Mouse (Mus musculus) lung, embryonic 16.5 days (tissue): ENCODE measurements around the gene 2010111I01Rik. TPM values are rescaled to one million over a fixed set of nuclear protein-coding genes. Genes with fewer than 3 reads are reported as not detected.

Experiments
- ATAC-seq: fragments of 200-750 bp; cut with Nextera tagmentation; 2 replicates; pipeline ENCODE4 v1.8.0; 2017; ENCODE audit warnings: low read depth, mild to moderate bottlenecking, moderate library complexity
- H3K27ac ChIP-seq: fragments of 300-500 bp; sonication (generic); 2 replicates; pipeline ENCODE4 v1.5.1; 2014; ENCODE audit warnings: mild to moderate bottlenecking, control low read depth, low read length
- H3K27me3 ChIP-seq: fragments of 300-500 bp; sonication (generic); 2 replicates; pipeline ENCODE4 v1.6.1; 2014; ENCODE audit warnings: low read depth, low read length, mixed read lengths; ENCODE audit not compliant: control insufficient read depth, insufficient read depth
- H3K36me3 ChIP-seq: fragments of 300-500 bp; sonication (generic); 2 replicates; pipeline ENCODE4 v1.6.1; 2014; ENCODE audit warnings: low read length; ENCODE audit not compliant: control insufficient read depth, insufficient read depth
- H3K4me1 ChIP-seq: fragments of 300-500 bp; sonication (generic); replicated peaks from 2 replicates; pipeline ENCODE4 v1.6.1; 2014; ENCODE audit warnings: low read length, mixed read lengths; ENCODE audit not compliant: control insufficient read depth, insufficient read depth
- H3K4me2 ChIP-seq: fragments of 300-500 bp; sonication (generic); 2 replicates; pipeline ENCODE4 v1.6.1; 2014; ENCODE audit warnings: low read depth, low read length, control low read depth
- H3K4me3 ChIP-seq: fragments of 300-500 bp; sonication (generic); 2 replicates; pipeline ENCODE4 v1.5.1; 2014; ENCODE audit warnings: mild to moderate bottlenecking, low read length, control low read depth
- H3K9ac ChIP-seq: fragments of 300-500 bp; sonication (generic); 2 replicates; pipeline ENCODE4 v1.6.1; 2014; ENCODE audit warnings: low read length, control low read depth
- H3K9me3 ChIP-seq: fragments of 300-500 bp; sonication (generic); 2 replicates; pipeline ENCODE4 v1.6.1; 2016; ENCODE audit warnings: low read length; ENCODE audit not compliant: control insufficient read depth
- WGBS: fragments of 180-500 bp; shearing (Covaris S2); extraction: QIAGEN DNeasy Blood & Tissue Kit; methylation state at CpG from one replicate; pipeline ENCODE4 v1.1.7; 2014; 5-methylcytosine and 5-hydroxymethylcytosine counted together
- polyA plus RNA-seq: library from polyadenylated mRNA; unstranded; fragments of >200 nt; fragmentation: Nextera tagmentation; extraction: Ambion mirVana; gene quantifications from 2 replicates; pipeline ENCODE4 v1.2.1, GENCODE M21; 2015

2010111I01Rik gene
- polyA plus RNA-seq, 1 experiment from 2014 or later = 129 TPM

DNA sequence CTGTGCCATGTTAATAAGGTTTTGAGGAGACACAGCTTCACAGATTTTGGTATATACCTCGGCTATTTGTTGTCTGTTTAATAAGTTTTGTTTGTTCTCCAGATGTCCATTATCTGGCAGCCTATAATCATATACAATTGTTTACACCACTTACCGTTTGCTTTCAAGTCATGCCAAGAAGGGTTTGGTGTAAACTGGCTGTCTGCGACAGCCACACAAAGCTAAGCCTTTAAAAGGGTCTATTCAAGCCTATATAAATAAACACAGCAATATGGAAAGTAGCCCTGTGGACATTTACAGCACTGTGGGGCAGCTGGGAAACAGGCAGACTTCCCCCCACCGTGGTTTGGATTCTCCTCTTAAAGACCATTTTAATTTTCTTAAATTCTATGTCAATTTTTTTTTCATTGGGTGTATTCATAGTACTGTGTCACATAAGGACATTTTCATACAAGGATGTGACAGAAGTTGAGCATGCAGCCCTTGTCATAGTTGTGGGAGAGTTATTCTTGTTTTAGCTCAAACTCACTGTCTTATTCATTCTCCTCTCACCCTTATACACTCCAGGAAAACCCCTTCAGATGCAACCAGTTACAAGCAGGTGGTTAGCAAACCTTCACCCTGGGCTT lies 15.0 kb upstream of the 2010111I01Rik start:
- Histone ChIP-seq H3K27me3 (no peaks in the 10 kb centered on the region), H3K9me3 (no peaks in the 10 kb centered on the region), H3K4me1 (peaks cover 46% of the 10 kb centered on the region), H3K36me3 (no peaks in the 10 kb centered on the region), H3K27ac (peak overlapping the region; percentile 77), H3K9ac (no peak overlapping the region), H3K4me3 (no peak overlapping the region), H3K4me2 (no peak overlapping the region)
- peak; percentile 79 for ATAC-seq
- 29% methylated on average over 4 of the region's 4 CpGs for WGBS

DNA sequence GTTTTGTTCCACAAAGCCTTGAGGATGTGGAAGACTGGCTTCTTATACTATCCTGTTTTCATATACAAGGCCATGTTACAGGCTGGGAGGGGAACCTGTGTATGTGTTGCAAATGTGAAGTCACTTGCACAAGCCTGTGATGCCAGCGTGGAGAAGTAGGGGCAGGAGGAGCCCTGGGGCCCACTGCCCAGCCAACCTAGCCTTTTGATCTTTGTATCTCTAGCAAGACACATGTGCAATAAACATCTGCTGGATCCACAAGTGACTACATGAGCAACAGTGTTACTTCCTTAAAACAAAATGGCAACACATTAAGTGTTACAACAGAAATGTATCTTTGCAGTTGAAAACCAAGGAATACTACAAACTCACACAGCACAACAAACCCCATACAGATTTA lies 13.1 kb upstream of the 2010111I01Rik start:
- no peak overlapping the region for H3K4me2 ChIP-seq
- H3K9ac ChIP-seq = no peak overlapping the region
- no peak overlapping the region for H3K4me3 ChIP-seq
- H3K4me1 ChIP-seq = peaks cover 35% of the 10 kb centered on the region
- 63% methylated on average over 1 of the region's 1 CpGs for WGBS
- peak overlapping the region; percentile 86 for H3K27ac ChIP-seq
- ATAC-seq = no peak
- H3K27me3 ChIP-seq = no peaks in the 10 kb centered on the region
- H3K36me3 ChIP-seq = no peaks in the 10 kb centered on the region
- H3K9me3 ChIP-seq = no peaks in the 10 kb centered on the region

DNA sequence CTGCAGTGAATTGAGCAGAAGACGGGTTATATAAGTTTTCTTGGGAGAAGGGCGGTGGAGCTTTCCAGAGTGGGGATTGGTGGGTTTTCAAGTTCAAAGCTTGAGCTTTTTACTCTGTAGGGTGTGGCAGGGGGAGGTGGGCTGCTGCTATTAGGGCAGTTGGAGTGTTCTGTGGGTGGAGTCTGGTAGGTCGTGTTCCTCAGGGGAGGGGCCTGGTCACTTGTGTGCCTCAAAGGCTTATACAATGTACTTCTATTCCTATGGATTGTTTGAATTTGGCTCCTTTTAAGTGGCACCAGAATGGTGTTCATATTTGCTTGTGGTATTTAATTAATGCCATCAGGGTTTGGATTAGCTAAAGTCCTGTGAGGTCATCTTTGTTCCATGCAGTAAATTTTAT lies 12.6 kb upstream of the 2010111I01Rik start:
- 50% methylated on average over 3 of the region's 3 CpGs for WGBS
- ATAC-seq = peak; percentile 87

DNA sequence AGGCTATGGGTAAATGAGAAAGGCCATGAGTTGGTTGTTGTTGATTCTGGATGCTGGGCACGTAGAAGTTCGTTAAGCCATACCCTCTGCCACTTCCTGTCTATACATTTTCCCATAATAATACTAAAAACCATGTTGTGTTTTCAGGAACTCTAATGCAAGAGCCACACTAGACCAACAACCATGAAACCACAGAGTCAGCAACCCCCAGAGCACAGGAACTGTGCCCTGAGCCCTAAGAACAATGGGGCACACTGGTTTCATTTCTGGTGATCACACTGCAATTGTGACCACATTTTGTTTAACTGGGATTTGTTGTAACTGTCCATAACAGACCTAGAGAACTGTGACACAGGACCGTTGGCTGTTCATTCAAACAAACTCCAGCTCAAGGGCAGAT lies 12.1 kb upstream of the 2010111I01Rik start:
- Histone ChIP-seq H3K27ac (peak overlapping the region; percentile 86), H3K36me3 (no peaks in the 10 kb centered on the region), H3K4me1 (peaks cover 40% of the 10 kb centered on the region), H3K4me2 (no peak overlapping the region), H3K27me3 (no peaks in the 10 kb centered on the region), H3K9ac (no peak overlapping the region), H3K9me3 (no peaks in the 10 kb centered on the region), H3K4me3 (no peak overlapping the region)
- ATAC-seq = peak; percentile 1; the same call in 1 of the 2 replicates
- WGBS = 44% methylated on average over 3 of the region's 3 CpGs

More for the DNA sequence above, 12.6 kb upstream of the 2010111I01Rik start:
- H3K9ac ChIP-seq = no peak overlapping the region
- peaks cover 38% of the 10 kb centered on the region for H3K4me1 ChIP-seq
- no peaks in the 10 kb centered on the region for H3K27me3 ChIP-seq
- no peak overlapping the region for H3K4me3 ChIP-seq
- H3K27ac ChIP-seq = peak overlapping the region; percentile 86
- no peaks in the 10 kb centered on the region for H3K9me3 ChIP-seq
- H3K36me3 ChIP-seq = no peaks in the 10 kb centered on the region
- H3K4me2 ChIP-seq = no peak overlapping the region

DNA sequence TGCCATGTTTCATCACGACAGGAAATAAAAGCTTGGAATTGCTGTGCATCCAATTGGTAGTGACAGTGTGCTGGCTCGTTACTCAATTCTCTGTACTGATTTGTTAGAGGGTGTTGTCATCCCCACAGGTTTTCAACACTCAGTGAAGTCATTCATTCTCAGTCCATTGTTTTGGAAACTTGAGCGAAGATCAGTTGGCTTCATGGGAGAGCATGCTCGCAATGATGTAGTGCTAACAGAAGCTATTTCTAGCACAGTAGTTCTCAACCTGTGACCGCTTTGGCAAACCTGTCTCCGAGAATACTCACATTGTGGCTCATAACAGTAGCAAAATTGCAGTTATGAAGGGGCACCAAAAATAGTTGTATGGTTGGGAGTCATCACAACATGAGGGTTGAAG lies 8.7 kb upstream of the 2010111I01Rik start:
- peaks cover 28% of the 10 kb centered on the region for H3K4me1 ChIP-seq
- 85% methylated on average over 6 of the region's 6 CpGs for WGBS
- no peaks in the 10 kb centered on the region for H3K36me3 ChIP-seq
- no peak for ATAC-seq
- no peaks in the 10 kb centered on the region for H3K27me3 ChIP-seq
- no peak overlapping the region for H3K4me2 ChIP-seq
- H3K9me3 ChIP-seq = no peaks in the 10 kb centered on the region
- no peak overlapping the region for H3K27ac ChIP-seq
- H3K9ac ChIP-seq = no peak overlapping the region
- H3K4me3 ChIP-seq = no peak overlapping the region

DNA sequence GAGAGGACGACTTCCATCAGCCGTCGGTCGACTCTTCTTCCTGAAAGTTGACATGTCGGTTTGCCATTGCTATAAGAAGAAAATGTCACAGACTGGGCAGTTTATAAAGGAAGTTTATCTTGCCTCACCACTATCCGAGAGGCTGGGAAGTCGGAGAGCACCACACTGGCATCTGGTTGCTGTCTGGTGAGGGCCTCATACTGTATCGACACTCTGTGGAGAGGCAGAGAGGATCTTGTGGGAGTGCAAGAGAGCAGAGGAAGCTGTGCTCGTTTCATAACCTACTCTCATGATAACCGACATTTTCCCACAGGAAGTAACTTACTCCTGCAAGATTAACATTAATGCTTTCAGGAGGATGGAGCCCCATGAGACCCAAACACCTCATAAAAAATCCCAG lies 7.9 kb upstream of the 2010111I01Rik start:
- peaks cover 23% of the 10 kb centered on the region for H3K4me1 ChIP-seq
- no peak overlapping the region for H3K27ac ChIP-seq
- 40% methylated on average over 10 of the region's 10 CpGs for WGBS
- H3K9me3 ChIP-seq = no peaks in the 10 kb centered on the region
- H3K9ac ChIP-seq = no peak overlapping the region
- no peak overlapping the region for H3K4me2 ChIP-seq
- ATAC-seq = no peak
- no peaks in the 10 kb centered on the region for H3K27me3 ChIP-seq
- H3K36me3 ChIP-seq = no peaks in the 10 kb centered on the region
- H3K4me3 ChIP-seq = no peak overlapping the region

DNA sequence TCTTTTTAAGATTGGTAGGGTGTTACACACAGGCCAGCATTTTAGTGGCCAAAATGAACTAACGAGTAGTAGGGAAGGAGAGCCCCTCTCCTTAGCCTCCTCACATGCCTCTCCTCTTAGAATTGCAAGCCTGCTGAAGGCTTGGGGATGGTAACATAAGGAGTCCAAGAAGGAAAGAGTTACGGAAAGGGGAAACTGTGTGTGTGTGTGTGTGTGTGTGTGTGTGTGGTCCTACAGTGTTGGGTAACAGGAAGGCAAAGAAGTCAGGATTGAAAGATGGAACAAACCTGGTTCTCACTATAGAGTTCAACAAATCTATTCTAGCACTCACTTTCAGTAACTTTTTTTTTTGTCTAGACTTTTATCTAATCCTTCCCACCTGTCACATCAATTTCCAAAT lies 1.3 kb upstream of the 2010111I01Rik start:
- Histone ChIP-seq H3K4me2 (no peak overlapping the region), H3K4me3 (no peak overlapping the region), H3K27ac (no peak overlapping the region), H3K27me3 (no peaks in the 10 kb centered on the region), H3K9me3 (no peaks in the 10 kb centered on the region), H3K36me3 (no peaks in the 10 kb centered on the region), H3K9ac (no peak overlapping the region), H3K4me1 (peaks cover 5% of the 10 kb centered on the region; the same call in 1 of the 2 replicates)
- ATAC-seq = no peak
- 77% methylated on average over 2 of the region's 2 CpGs for WGBS

DNA sequence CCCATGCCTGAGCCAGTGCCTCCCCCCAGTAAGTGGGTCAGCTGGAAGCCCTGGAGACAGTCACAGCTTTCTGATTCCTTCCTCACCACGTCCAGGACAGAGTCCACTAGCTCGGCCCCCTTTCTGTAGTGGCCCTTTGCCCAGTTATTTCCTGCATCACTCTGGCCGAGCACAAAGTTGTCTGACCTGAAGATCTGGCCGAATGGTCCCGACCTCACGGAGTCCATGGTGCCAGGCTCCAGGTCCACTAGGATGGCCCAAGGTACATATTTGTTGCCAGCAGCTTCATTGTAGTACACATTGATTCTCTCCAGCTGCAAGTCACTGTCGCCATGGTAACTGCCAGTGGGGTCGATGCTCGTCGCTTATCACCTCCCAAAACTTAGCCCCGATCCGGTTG lies 3.5 kb downstream of the 2010111I01Rik start:
- Histone ChIP-seq H3K4me2 (no peak overlapping the region), H3K27ac (no peak overlapping the region), H3K4me3 (no peak overlapping the region), H3K9me3 (no peaks in the 10 kb centered on the region), H3K36me3 (no peaks in the 10 kb centered on the region), H3K4me1 (peaks cover 7% of the 10 kb centered on the region; the same call in 1 of the 2 replicates), H3K9ac (no peak overlapping the region), H3K27me3 (no peaks in the 10 kb centered on the region)
- WGBS = 76% methylated on average over 12 of the region's 12 CpGs
- no peak for ATAC-seq

DNA sequence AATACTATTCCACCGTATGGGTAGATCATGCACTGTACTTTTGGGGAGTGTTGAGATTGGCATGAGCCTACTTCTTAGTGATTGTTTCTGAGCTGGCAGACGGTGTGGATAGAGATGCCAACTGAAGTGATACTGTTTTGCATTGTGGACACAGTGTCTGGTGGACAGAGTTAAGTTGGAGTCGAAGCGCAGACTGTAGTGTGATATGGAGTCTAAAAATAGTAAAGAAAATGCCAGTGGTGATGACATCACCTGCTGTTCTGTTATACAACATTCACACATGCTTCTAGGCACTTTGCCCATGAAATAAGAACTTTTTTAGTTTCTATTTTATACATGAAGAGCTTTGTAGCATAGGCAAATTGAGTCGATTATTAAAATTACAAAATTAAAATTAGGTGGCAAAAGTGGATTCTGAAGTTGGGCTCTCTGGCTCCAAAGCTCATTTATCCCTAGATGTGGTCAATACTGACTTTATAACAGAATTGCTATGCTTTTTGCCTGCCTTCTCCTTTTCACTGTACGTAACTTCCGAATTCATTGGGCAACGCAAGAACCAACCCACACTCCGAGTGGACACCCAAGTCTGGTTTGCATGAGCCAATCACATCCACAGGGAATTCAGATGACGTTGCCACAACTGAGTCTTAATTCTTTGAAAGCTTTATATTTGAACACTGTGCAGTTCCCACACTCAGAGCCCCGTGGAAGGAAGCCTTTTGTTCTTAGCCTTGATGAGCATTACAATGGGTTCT lies 6.0 kb downstream of the 2010111I01Rik start:
- 73% methylated on average over 11 of the region's 11 CpGs for WGBS

More for the DNA sequence above, 6.0 kb downstream of the 2010111I01Rik start:
- no peaks in the 10 kb centered on the region for H3K27me3 ChIP-seq
- H3K36me3 ChIP-seq = no peaks in the 10 kb centered on the region
- peaks cover 3% of the 10 kb centered on the region; the same call in 1 of the 2 replicates for H3K4me1 ChIP-seq
- no peak overlapping the region for H3K9ac ChIP-seq
- H3K4me2 ChIP-seq = no peak overlapping the region
- ATAC-seq = no peak
- H3K27ac ChIP-seq = no peak overlapping the region
- H3K4me3 ChIP-seq = no peak overlapping the region
- H3K9me3 ChIP-seq = no peaks in the 10 kb centered on the region
